Mouse (Mus musculus) lung, postnatal 0 days (tissue): ENCODE results near the gene Utf1.

Experiments
- CTCF ChIP-seq: IDR thresholded peaks from 2 replicates; pipeline ENCODE4 v1.5.1; 2016; ENCODE audit warnings: antibody characterized with exemption, mild to moderate bottlenecking
- EP300 ChIP-seq: IDR thresholded peaks from 2 replicates; pipeline ENCODE4 v1.6.1; 2016; ENCODE audit warnings: antibody characterized with exemption, mild to moderate bottlenecking, control low read depth

DNA sequence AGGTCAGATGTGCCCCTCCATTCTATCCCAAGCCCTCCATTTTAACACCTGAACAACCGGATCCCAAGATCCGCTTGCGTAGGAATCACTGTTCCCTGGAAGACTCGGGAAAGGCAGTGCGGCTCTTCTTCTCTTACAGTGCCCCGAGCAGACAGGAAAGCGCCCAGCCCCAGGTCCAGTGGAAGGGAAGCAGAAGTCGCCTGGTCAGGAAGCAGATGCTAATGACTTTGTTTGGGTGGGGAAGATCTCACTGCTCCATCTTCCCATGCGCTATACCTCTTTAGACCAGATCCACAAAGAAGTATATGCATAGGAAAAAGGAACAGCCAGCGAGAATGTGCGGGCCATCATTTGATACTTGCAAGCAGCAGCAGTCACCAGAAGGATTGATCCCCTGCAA lies 13.8 kb downstream of the Utf1 start:
- no peak for TF ChIP-seq CTCF
- TF ChIP-seq EP300: no peak
